In genomic region chr13:40722741-40723597, GRCm38 (mm10) we compare ENCODE assay signal across 8 mouse cellular contexts. TPM values are rescaled to one million over a fixed set of nuclear protein-coding genes. Genes with fewer than 3 reads are reported as not detected.
A peak's percentile ranks its signal among the peaks of the same experiment; 100 is the strongest.
DNase-seq lines count a peak whose midpoint lies in the region; ATAC-seq and TF ChIP-seq lines count a peak whose summit lies in the region.

No protein-coding gene starts in this region.

- no peaks in the 10 kb centered on the region for H3K9me3 ChIP-seq in hindbrain, embryonic 11.5 days (ENCODE audit: control insufficient read depth, low read length)

- CTCF ChIA-PET in Patski (lab: Charles Lee): interaction anchor here (0.9 to 1.6 kb wide), 5 partner anchors 9 to 832 kb away, joined by 3 to 6 read pairs (median 4); no protein-coding TSS in a partner anchor

- peak overlapping the region; percentile 29; the same call in 1 of the 2 replicates for H3K9ac ChIP-seq in hindbrain, embryonic 11.5 days (ENCODE audit: low read depth, low read length)

- POLR2A ChIA-PET in Patski (lab: Charles Lee): interaction anchor here (0.7 to 3.6 kb wide), 6 partner anchors 8 to 1943 kb away, joined by 3 to 15 read pairs (median 5); no protein-coding TSS in a partner anchor

- WGBS in hindbrain, embryonic 11.5 days: under 1% methylated on average over 57 of the region's 70 CpGs

- H3K4me3 ChIP-seq in hindbrain, embryonic 11.5 days (ENCODE audit: low read depth, low read length): peak overlapping the region; percentile 43

- in situ Hi-C loops in Patski (cut with MboI; ENCODE audit: low pct_unique_long_range_greater_than_20kb): loop anchor here (5.0 to 10.0 kb wide), 2 partner anchors 156 to 268 kb away; no protein-coding TSS in a partner anchor

- ATAC-seq in Patski: peak; percentile 87
- ATAC-seq in hindbrain, embryonic 11.5 days (ENCODE audit: low FRiP score): peak; percentile 95

- no peaks in the 10 kb centered on the region for H3K4me1 ChIP-seq in hindbrain, embryonic 11.5 days (replicated peaks; ENCODE audit: control insufficient read depth, insufficient read depth, low read length)

- H3K27ac ChIP-seq in hindbrain, embryonic 11.5 days (ENCODE audit: low read depth, low read length): peak overlapping the region; percentile 72

- H3K4me2 ChIP-seq in hindbrain, embryonic 11.5 days (replicated peaks; ENCODE audit: low read depth, low read length): peak overlapping the region; percentile 80

- DNase-seq in Patski (ENCODE audit: low read depth, low spot score): peak; percentile 86
- DNase-seq in cerebellum, adult 9-11 months: peak; percentile 77
- peak; percentile 22 to 72 for DNase-seq in frontal cortex, adult 2 months (ENCODE audit: extremely low spot score in 1 of 2, low spot score in 1 of 2)
- peak; percentile 96 for DNase-seq in hindbrain, embryonic 11.5 days (ENCODE audit: low spot score)
- DNase-seq in layer of hippocampus, postnatal 36 days: peak; percentile 63 to 69
- peak; percentile 83 for DNase-seq in lung, postnatal 25 days (ENCODE audit: low spot score)
- peak; percentile 94 for DNase-seq in retina, adult 2 months (ENCODE audit: low read depth, low spot score)
- DNase-seq in thymus, postnatal 25 days: peak; percentile 87

- H3K27me3 ChIP-seq in Patski: no peaks in the 10 kb centered on the region
- H3K27me3 ChIP-seq in hindbrain, embryonic 11.5 days (ENCODE audit: control insufficient read depth, insufficient read depth, low read length): peaks cover 65% of the 10 kb centered on the region

- H3K36me3 ChIP-seq in hindbrain, embryonic 11.5 days (ENCODE audit: control insufficient read depth, insufficient read depth, low read length): no peaks in the 10 kb centered on the region

- no peak for TF ChIP-seq CTCF in Patski (IDR thresholded peaks at IDR 0.05)

RNA-seq across cellular contexts. Expression of gene Tfap2a, which starts 15.2 kb away (rescaled TPM):
- 57.2 TPM for polyA plus RNA-seq in Patski (2021)
- 0.38 and 0.55 TPM in 2 replicates for polyA plus RNA-seq in frontal cortex, adult 2 months (2012; rRNA removed)
- 15.5 and 20.6 TPM in 2 replicates for polyA plus RNA-seq in hindbrain, embryonic 11.5 days (2014; fragmentation: Nextera tagmentation; extraction: Ambion mirVana)
- under 1 TPM; 0.40 to 0.42 TPM for total RNA-seq in layer of hippocampus, postnatal 36 days (2021)

Comparison
In these comparisons a context has a peak if more than half of its experiments do, and no peak if none do; other contexts are left out.
1. Peak in every context shown above with its lines: DNase-seq, ATAC-seq, H3K4me3 ChIP-seq and H3K27ac ChIP-seq.
2. RNA of gene Tfap2a, which starts 15.2 kb away (polyA plus RNA-seq): 57.2 TPM in Patski (single experiment) and 15.5 to 20.6 TPM in hindbrain, embryonic 11.5 days; 0.38 to 0.55 TPM in frontal cortex, adult 2 months; every median in the first group is over 10 times any median in the second.